Mouse (Mus musculus) forebrain, embryonic 14.5 days (tissue): ENCODE data around the gene Frem1. TPM values are rescaled to one million over a fixed set of nuclear protein-coding genes. Genes with fewer than 3 reads are reported as not detected.

Experiments used
- ATAC-seq: fragments of 200-750 bp; cut with Nextera tagmentation; 2 replicates; pipeline ENCODE4 v1.8.0; 2017; ENCODE audit warnings: mild to moderate bottlenecking, moderate library complexity
- DNase-seq: peaks from one replicate; pipeline ENCODE4 v3.0.0-alpha.2; 2015; ENCODE audit warnings: low spot score
- H3K27ac ChIP-seq: fragments of 300-500 bp; sonication (generic); 2 replicates; pipeline ENCODE4 v1.5.1; 2014; ENCODE audit warnings: low read depth, mild to moderate bottlenecking, control low read depth, low read length, moderate library complexity
- H3K27me3 ChIP-seq: fragments of 300-500 bp; sonication (generic); replicated peaks from 2 replicates; pipeline ENCODE4 v1.6.1; 2014; ENCODE audit warnings: low read length, control low read depth, mixed read lengths; ENCODE audit not compliant: control insufficient read depth, insufficient read depth
- H3K36me3 ChIP-seq: fragments of 300-500 bp; sonication (generic); 2 replicates; pipeline ENCODE4 v1.6.1; 2014; ENCODE audit warnings: low read length, control low read depth; ENCODE audit not compliant: control insufficient read depth, insufficient read depth
- H3K4me1 ChIP-seq: fragments of 300-500 bp; sonication (generic); 2 replicates; pipeline ENCODE4 v1.6.1; 2014; ENCODE audit warnings: antibody characterized with exemption, low read length, control low read depth; ENCODE audit not compliant: control insufficient read depth, insufficient read depth
- H3K4me2 ChIP-seq: fragments of 300-500 bp; sonication (generic); 2 replicates; pipeline ENCODE4 v1.6.1; 2014; ENCODE audit warnings: mild to moderate bottlenecking, control low read depth, low read length
- H3K4me3 ChIP-seq: fragments of 300-500 bp; sonication (generic); 2 replicates; pipeline ENCODE4 v1.5.1; 2014; ENCODE audit warnings: low read depth, low read length, control low read depth
- H3K9ac ChIP-seq: fragments of 300-500 bp; sonication (generic); 2 replicates; pipeline ENCODE4 v1.6.1; 2014; ENCODE audit warnings: mild to moderate bottlenecking, low read length, control low read depth, moderate library complexity
- H3K9me3 ChIP-seq: fragments of 300-500 bp; sonication (generic); replicated peaks from 2 replicates; pipeline ENCODE4 v1.6.1; 2016; ENCODE audit warnings: low read length, control low read depth, mixed read lengths; ENCODE audit not compliant: control insufficient read depth
- WGBS: fragments of 180-500 bp; shearing (Covaris S2); extraction: QIAGEN DNeasy Blood & Tissue Kit; methylation state at CpG from one replicate; pipeline ENCODE4 v1.1.7; 2014; 5-methylcytosine and 5-hydroxymethylcytosine counted together
- polyA plus RNA-seq: library from polyadenylated mRNA; unstranded; fragments of >200 nt; fragmentation: Nextera tagmentation; extraction: Ambion mirVana; gene quantifications from 2 replicates; pipeline ENCODE4 v1.2.1, GENCODE M21; 2014

Frem1 gene
- polyA plus RNA-seq, 1 experiment from 2014 or later: 2.2 TPM

- H3K9ac ChIP-seq: no peak overlapping the region
- no peaks in the 10 kb centered on the region for H3K9me3 ChIP-seq
- no peak overlapping the region for H3K27ac ChIP-seq
- WGBS: 66% methylated on average over 2 of the region's 2 CpGs
- ATAC-seq (no peak), DNase-seq (no peak)
- H3K4me1 ChIP-seq: no peaks in the 10 kb centered on the region
- no peak overlapping the region for H3K4me3 ChIP-seq
- no peaks in the 10 kb centered on the region for H3K36me3 ChIP-seq
- no peak overlapping the region for H3K4me2 ChIP-seq
- H3K27me3 ChIP-seq: no peaks in the 10 kb centered on the region
Observed at GRCm38 (mm10) chr4:83058182-83058581, 6.0 kb upstream of the Frem1 start.

GRCm38 (mm10) chr4:83056496-83056895, 4.4 kb upstream of the Frem1 start:
- H3K36me3 ChIP-seq: no peaks in the 10 kb centered on the region
- DNase-seq (no peak), ATAC-seq (no peak)
- peaks cover 5% of the 10 kb centered on the region for H3K4me1 ChIP-seq
- H3K4me3 ChIP-seq: no peak overlapping the region
- WGBS: 91% methylated on average over 6 of the region's 6 CpGs
- no peaks in the 10 kb centered on the region for H3K9me3 ChIP-seq
- no peak overlapping the region for H3K27ac ChIP-seq
- no peak overlapping the region for H3K9ac ChIP-seq
- H3K4me2 ChIP-seq: no peak overlapping the region
- no peaks in the 10 kb centered on the region for H3K27me3 ChIP-seq

- ATAC-seq (no peak), DNase-seq (no peak)
- H3K9ac ChIP-seq: no peak overlapping the region
- no peaks in the 10 kb centered on the region for H3K27me3 ChIP-seq
- H3K4me3 ChIP-seq: no peak overlapping the region
- H3K4me2 ChIP-seq: no peak overlapping the region
- H3K9me3 ChIP-seq: no peaks in the 10 kb centered on the region
- H3K36me3 ChIP-seq: no peaks in the 10 kb centered on the region
- peaks cover 5% of the 10 kb centered on the region for H3K4me1 ChIP-seq
- no peak overlapping the region for H3K27ac ChIP-seq
- WGBS: 74% methylated on average over 2 of the region's 2 CpGs
Observed at GRCm38 (mm10) chr4:83055444-83055843, 3.3 kb upstream of the Frem1 start.

GRCm38 (mm10) chr4:83053206-83053605, 1.1 kb upstream of the Frem1 start:
- WGBS: 92% methylated on average over 8 of the region's 8 CpGs
- H3K4me3 ChIP-seq: no peak overlapping the region
- no peak overlapping the region for H3K4me2 ChIP-seq
- no peak for DNase-seq
- no peaks in the 10 kb centered on the region for H3K27me3 ChIP-seq
- no peaks in the 10 kb centered on the region for H3K9me3 ChIP-seq
- no peaks in the 10 kb centered on the region for H3K36me3 ChIP-seq
- no peak overlapping the region for H3K9ac ChIP-seq
- H3K27ac ChIP-seq: no peak overlapping the region
- ATAC-seq: no peak
- peaks cover 5% of the 10 kb centered on the region for H3K4me1 ChIP-seq

GRCm38 (mm10) chr4:83051176-83051575, 963 bp downstream of the Frem1 start:
- peaks cover 5% of the 10 kb centered on the region for H3K4me1 ChIP-seq
- no peaks in the 10 kb centered on the region for H3K27me3 ChIP-seq
- no peak for ATAC-seq
- H3K4me2 ChIP-seq: peak overlapping the region; percentile 47
- no peaks in the 10 kb centered on the region for H3K36me3 ChIP-seq
- WGBS: 2% methylated on average over 8 of the region's 8 CpGs
- no peak overlapping the region for H3K27ac ChIP-seq
- DNase-seq: no peak
- no peaks in the 10 kb centered on the region for H3K9me3 ChIP-seq
- H3K9ac ChIP-seq: no peak overlapping the region
- H3K4me3 ChIP-seq: peak overlapping the region; percentile 18; the same call in 1 of the 2 replicates

GRCm38 (mm10) chr4:83050151-83050796, 1.9 kb downstream of the Frem1 start:
- H3K27me3 ChIP-seq: no peaks in the 10 kb centered on the region
- H3K4me1 ChIP-seq: peaks cover 5% of the 10 kb centered on the region
- ATAC-seq (no peak), DNase-seq (no peak)
- no peak overlapping the region for H3K4me2 ChIP-seq
- H3K9ac ChIP-seq: no peak overlapping the region
- no peaks in the 10 kb centered on the region for H3K9me3 ChIP-seq
- H3K27ac ChIP-seq: no peak overlapping the region
- 80% methylated on average over 5 of the region's 5 CpGs for WGBS
- no peak overlapping the region for H3K4me3 ChIP-seq
- no peaks in the 10 kb centered on the region for H3K36me3 ChIP-seq

- no peak for ATAC-seq
- Histone ChIP-seq H3K9ac (no peak overlapping the region), H3K27me3 (no peaks in the 10 kb centered on the region), H3K4me3 (no peak overlapping the region), H3K27ac (no peak overlapping the region), H3K4me2 (no peak overlapping the region), H3K36me3 (no peaks in the 10 kb centered on the region), H3K9me3 (no peaks in the 10 kb centered on the region), H3K4me1 (peaks cover 5% of the 10 kb centered on the region)
- DNase-seq: no peak
- 50% methylated on average over 3 of the region's 3 CpGs for WGBS
Observed at GRCm38 (mm10) chr4:83049288-83049687, 2.9 kb downstream of the Frem1 start.

- no peaks in the 10 kb centered on the region for H3K27me3 ChIP-seq
- 54% methylated on average over 2 of the region's 2 CpGs for WGBS
- DNase-seq: no peak
Observed at GRCm38 (mm10) chr4:83048561-83048960, 3.6 kb downstream of the Frem1 start.

GRCm38 (mm10) chr4:83046806-83047205, 5.3 kb downstream of the Frem1 start:
- Histone ChIP-seq H3K4me1 (peaks cover 4% of the 10 kb centered on the region), H3K27ac (no peak overlapping the region), H3K4me2 (no peak overlapping the region), H3K9me3 (no peaks in the 10 kb centered on the region), H3K36me3 (no peaks in the 10 kb centered on the region), H3K4me3 (no peak overlapping the region), H3K9ac (no peak overlapping the region), H3K27me3 (no peaks in the 10 kb centered on the region)
- DNase-seq (no peak), ATAC-seq (no peak)
- 52% methylated on average over 2 of the region's 2 CpGs for WGBS

More at GRCm38 (mm10) chr4:83048561-83048960, 3.6 kb downstream of the Frem1 start:
- Histone ChIP-seq H3K4me3 (no peak overlapping the region), H3K36me3 (no peaks in the 10 kb centered on the region), H3K4me1 (peaks cover 5% of the 10 kb centered on the region), H3K27ac (no peak overlapping the region), H3K9ac (no peak overlapping the region), H3K4me2 (no peak overlapping the region), H3K9me3 (no peaks in the 10 kb centered on the region)
- no peak for ATAC-seq
